Mouse (Mus musculus) embryonic stem cell, embryonic (primary cell): ENCODE data around the gene Lyzl6.

Source experiments
- CTCF ChIA-PET, 4 experiments: fragments of 300-600 bp in 2 of 4; fragments of 350-600 bp in 2 of 4; sonication (Branson Sonifier 250); formaldehyde crosslinking; loops; one replicate each; lab custom pipeline; 2022; ENCODE audit warnings: inconsistent platforms in 2 of 4; lab: Charles Lee
- POLR2A ChIA-PET, 4 experiments: fragments of 300-600 bp in 2 of 4; fragments of 350-600 bp in 2 of 4; sonication (Branson Sonifier 250); formaldehyde crosslinking; loops; one replicate each; lab custom pipeline; 2022; ENCODE audit warnings: antibody characterized with exemption in 4 of 4, inconsistent platforms in 1 of 4; lab: Charles Lee

Gene Lyzl6

GRCm38 (mm10) chr11:103649983-103650493 lies 11.3 kb upstream of the Lyzl6 start:
- POLR2A ChIA-PET, result interaction anchor here in 3 of 4 experiments (0.5 to 1.8 kb wide), 4 partner anchors 9 to 153 kb away, joined by 3 to 5 read pairs (median 4); no protein-coding TSS in a partner anchor
- CTCF ChIA-PET, result interaction anchor here (0.6 to 4.0 kb wide), 8 partner anchors 10 to 1589 kb away, joined by 3 to 31 read pairs (median 4); partner anchors contain the start of gene Lyzl6 (in 1 of the 4)

GRCm38 (mm10) chr11:103649301-103649982 lies 10.8 kb upstream of the Lyzl6 start, which contains the start of gene Rprml:
Rprml (plus strand) TSS chr11:103649570.
- POLR2A ChIA-PET, result interaction anchor here in 2 of 4 experiments (0.5 to 1.8 kb wide), 3 partner anchors 10 to 73 kb away, joined by 3 to 5 read pairs (median 4); no protein-coding TSS in a partner anchor
- CTCF ChIA-PET, result interaction anchor here (0.6 to 4.0 kb wide), 13 partner anchors 9 to 640 kb away, joined by 3 to 31 read pairs (median 3); partner anchors contain the start of gene Lyzl6 (in 1 of the 4)

- POLR2A ChIA-PET, result interaction anchor here in 2 of 4 experiments (0.6 to 1.5 kb wide), 8 partner anchors 8 to 236 kb away, joined by 3 to 5 read pairs (median 3); partner anchors contain the start of gene Plekhm1 (in 1 of the 2)
- CTCF ChIA-PET, result interaction anchor here (0.5 to 4.0 kb wide), 14 partner anchors 9 to 475 kb away, joined by 3 to 31 read pairs (median 3); partner anchors contain the start of gene Lyzl6 (in 1 of the 4)
These were observed 10.0 kb upstream of the Lyzl6 start for GRCm38 (mm10) chr11:103648656-103649055.

- POLR2A ChIA-PET, result interaction anchor here in 2 of 4 experiments (0.6 to 1.5 kb wide), 8 partner anchors 9 to 235 kb away, joined by 3 to 5 read pairs (median 3); partner anchors contain the start of gene Plekhm1 (in 1 of the 2)
- CTCF ChIA-PET, result interaction anchor here (0.5 to 4.0 kb wide), 10 partner anchors 8 to 723 kb away, joined by 3 to 31 read pairs (median 4); partner anchors contain the start of gene Lyzl6 (in 1 of the 4)
These were observed 9.4 kb upstream of the Lyzl6 start for GRCm38 (mm10) chr11:103647921-103648620.

- POLR2A ChIA-PET, result interaction anchor here in 1 of 4 experiments (0.7 kb wide), 1 partner anchor 93 kb away, joined by 3 read pairs; no protein-coding TSS in a partner anchor
- CTCF ChIA-PET, result interaction anchor here in 1 of 4 experiments (4.0 kb wide), 1 partner anchor 7 kb away, joined by 30 read pairs; the partner anchor contains the start of gene Lyzl6
These were observed 7.6 kb upstream of the Lyzl6 start for GRCm38 (mm10) chr11:103646301-103646700.

- ChIA-PET CTCF (no interaction called here), POLR2A (interaction anchor here in 1 of 4 experiments (0.7 kb wide), 1 partner anchor 93 kb away, joined by 3 read pairs; no protein-coding TSS in a partner anchor)
These were observed 7.0 kb upstream of the Lyzl6 start for GRCm38 (mm10) chr11:103645731-103646130.

- POLR2A ChIA-PET, result interaction anchor here in 1 of 4 experiments (1.2 to 1.5 kb wide), 2 partner anchors 10 to 14 kb away, joined by 3 read pairs; no protein-coding TSS in a partner anchor
- CTCF ChIA-PET, result no interaction called here
These were observed 4.5 kb upstream of the Lyzl6 start for GRCm38 (mm10) chr11:103643211-103643610.

- POLR2A ChIA-PET, result interaction anchor here (0.6 to 1.4 kb wide), 15 partner anchors 10 to 546 kb away, joined by 3 to 7 read pairs (median 3); no protein-coding TSS in a partner anchor
- CTCF ChIA-PET, result interaction anchor here (0.5 to 2.3 kb wide), 97 partner anchors 9 to 1869 kb away, joined by 3 to 32 read pairs (median 4); partner anchors contain the start of genes Rprml (in 4 of the 4), Gosr2 (in 1 of the 4) and Wnt9b (in 1 of the 4)
These were observed 787 bp upstream of the Lyzl6 start for GRCm38 (mm10) chr11:103639407-103639946.

- POLR2A ChIA-PET, result interaction anchor here in 1 of 4 experiments (1.4 kb wide), 1 partner anchor 12 kb away, joined by 3 read pairs; no protein-coding TSS in a partner anchor
- CTCF ChIA-PET, result no interaction called here
These were observed 2.4 kb downstream of the Lyzl6 start for GRCm38 (mm10) chr11:103636261-103636660.

GRCm38 (mm10) chr11:103635481-103635880 lies 3.2 kb downstream of the Lyzl6 start:
- CTCF ChIA-PET, result no interaction called here

GRCm38 (mm10) chr11:103634806-103635205 lies 3.9 kb downstream of the Lyzl6 start:
- ChIA-PET CTCF (interaction anchor here in 1 of 4 experiments (0.6 kb wide), 1 partner anchor 300 kb away, joined by 6 read pairs; no protein-coding TSS in a partner anchor), POLR2A (no interaction called here)

More at GRCm38 (mm10) chr11:103635481-103635880, 3.2 kb downstream of the Lyzl6 start:
- POLR2A ChIA-PET, result interaction anchor here in 1 of 4 experiments (0.7 kb wide), 1 partner anchor 22 kb away, joined by 3 read pairs; no protein-coding TSS in a partner anchor

- ChIA-PET POLR2A (interaction anchor here (0.6 to 1.5 kb wide), 4 partner anchors 12 to 594 kb away, joined by 3 to 6 read pairs (median 4); no protein-coding TSS in a partner anchor), CTCF (interaction anchor here in 2 of 4 experiments (1.3 to 1.6 kb wide), 3 partner anchors 12 to 49 kb away, joined by 3 to 9 read pairs (median 5); no protein-coding TSS in a partner anchor)
These were observed 11.2 kb downstream of the Lyzl6 start for GRCm38 (mm10) chr11:103627453-103627852.

GRCm38 (mm10) chr11:103621040-103621439 lies 17.6 kb downstream of the Lyzl6 start, which contains the start of gene Gm884:
Gm884 (minus strand) TSS chr11:103621140.
- ChIA-PET POLR2A (no interaction called here), CTCF (interaction anchor here in 1 of 4 experiments (0.6 kb wide), 2 partner anchors 119 to 695 kb away, joined by 6 to 7 read pairs; no protein-coding TSS in a partner anchor)

- ChIA-PET CTCF (no interaction called here), POLR2A (no interaction called here)
These were observed 27.9 kb downstream of the Lyzl6 start for GRCm38 (mm10) chr11:103610772-103611171.

GRCm38 (mm10) chr11:103606611-103607010 lies 32.1 kb downstream of the Lyzl6 start:
- ChIA-PET CTCF (interaction anchor here (0.5 to 0.9 kb wide), 6 partner anchors 33 to 505 kb away, joined by 3 to 4 read pairs (median 4); no protein-coding TSS in a partner anchor), POLR2A (interaction anchor here (0.5 to 0.8 kb wide), 7 partner anchors 16 to 714 kb away, joined by 3 to 4 read pairs (median 3); partner anchors contain the start of gene Rprml (in 1 of the 4))
